Mouse (Mus musculus) embryonic facial prominence, embryonic 13.5 days (tissue): ENCODE data around the gene Pnpt1. TPM values are rescaled to one million over a fixed set of nuclear protein-coding genes. Genes with fewer than 3 reads are reported as not detected.

ENCODE experiments used
- ATAC-seq: fragments of 200-750 bp; cut with Nextera tagmentation; 2 replicates; pipeline ENCODE4 v1.8.0; 2017; ENCODE audit warnings: low read depth; ENCODE audit not compliant: insufficient number of reproducible peaks, insufficient read depth, low FRiP score, low TSS enrichment
- H3K27ac ChIP-seq: fragments of 300-500 bp; sonication (generic); 2 replicates; pipeline ENCODE4 v1.5.1; 2015; ENCODE audit warnings: moderate library complexity, mild to moderate bottlenecking, inconsistent platforms
- H3K27me3 ChIP-seq: fragments of 300-500 bp; sonication (generic); 2 replicates; pipeline ENCODE4 v1.6.1; 2015; ENCODE audit warnings: mild to moderate bottlenecking, inconsistent platforms
- H3K36me3 ChIP-seq: fragments of 300-500 bp; sonication (generic); 2 replicates; pipeline ENCODE4 v1.6.1; 2015; ENCODE audit warnings: mild to moderate bottlenecking, inconsistent platforms
- H3K4me1 ChIP-seq: fragments of 300-500 bp; sonication (generic); 2 replicates; pipeline ENCODE4 v1.6.1; 2015; ENCODE audit warnings: inconsistent platforms
- H3K4me2 ChIP-seq: fragments of 300-500 bp; sonication (generic); 2 replicates; pipeline ENCODE4 v1.6.1; 2015; ENCODE audit warnings: moderate library complexity, mild to moderate bottlenecking, inconsistent platforms
- H3K4me3 ChIP-seq: fragments of 300-500 bp; sonication (generic); 2 replicates; pipeline ENCODE4 v1.5.1; 2015; ENCODE audit warnings: mild to moderate bottlenecking, inconsistent platforms
- H3K9ac ChIP-seq: fragments of 300-500 bp; sonication (generic); 2 replicates; pipeline ENCODE4 v1.6.1; 2015; ENCODE audit warnings: mild to moderate bottlenecking, inconsistent platforms
- H3K9me3 ChIP-seq: fragments of 300-500 bp; sonication (generic); 2 replicates; pipeline ENCODE4 v1.6.1; 2016; ENCODE audit warnings: inconsistent platforms
- WGBS: fragments of 180-500 bp; shearing (Covaris S2); methylation state at CpG from one replicate; pipeline ENCODE4 v1.1.7; 2015; ENCODE audit warnings: mixed read lengths; 5-methylcytosine and 5-hydroxymethylcytosine counted together
- polyA plus RNA-seq: library from polyadenylated mRNA; unstranded; fragments of >200 nt; fragmentation: Nextera tagmentation; extraction: Ambion mirVana; gene quantifications from 2 replicates; pipeline ENCODE4 v1.2.1, GENCODE M21; 2015

Gene Pnpt1
- polyA plus RNA-seq, 1 experiment from 2014 or later = 38.2 TPM

DNA sequence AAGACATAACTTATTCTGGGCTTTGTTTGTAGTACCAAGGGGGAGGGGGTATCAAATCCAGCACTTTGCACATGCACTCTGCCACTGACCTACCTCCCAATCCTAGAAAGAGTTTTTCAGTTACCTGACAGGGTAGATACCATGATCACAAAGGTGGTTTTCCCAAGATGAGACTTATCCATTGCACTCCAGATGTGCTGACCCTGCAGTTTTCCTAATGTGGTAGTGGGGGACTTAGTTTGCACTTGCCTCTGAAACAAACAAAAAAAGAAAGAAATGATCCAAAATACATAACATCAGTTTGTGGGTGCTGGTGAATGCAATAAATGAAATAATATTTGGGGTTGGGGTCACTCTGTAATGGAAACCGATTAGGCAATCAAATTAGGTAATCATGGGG lies 48.8 kb downstream of the Pnpt1 start:
- H3K9ac ChIP-seq = no peak overlapping the region
- WGBS = 88% methylated on average over 1 of the region's 1 CpGs
- no peaks in the 10 kb centered on the region for H3K27me3 ChIP-seq
- ATAC-seq = no peak
- H3K4me2 ChIP-seq = no peak overlapping the region
- H3K27ac ChIP-seq = no peak overlapping the region
- H3K4me1 ChIP-seq = no peaks in the 10 kb centered on the region
- H3K9me3 ChIP-seq = no peaks in the 10 kb centered on the region
- H3K36me3 ChIP-seq = peaks cover 16% of the 10 kb centered on the region
- H3K4me3 ChIP-seq = no peak overlapping the region

- 91% methylated on average over 3 of the region's 3 CpGs for WGBS
- Histone ChIP-seq H3K36me3 (peaks cover 25% of the 10 kb centered on the region), H3K9me3 (no peaks in the 10 kb centered on the region), H3K27me3 (no peaks in the 10 kb centered on the region), H3K4me1 (no peaks in the 10 kb centered on the region), H3K4me2 (no peak overlapping the region), H3K9ac (no peak overlapping the region), H3K4me3 (no peak overlapping the region), H3K27ac (no peak overlapping the region)
- ATAC-seq = no peak
These were observed 50.1 kb downstream of the Pnpt1 start for GRCm38 (mm10) chr11:29180657-29181056.

- H3K4me2 ChIP-seq = no peak overlapping the region
- WGBS = 97% methylated on average over 5 of the region's 5 CpGs
These were observed 51.2 kb downstream of the Pnpt1 start for GRCm38 (mm10) chr11:29181751-29182150.

DNA sequence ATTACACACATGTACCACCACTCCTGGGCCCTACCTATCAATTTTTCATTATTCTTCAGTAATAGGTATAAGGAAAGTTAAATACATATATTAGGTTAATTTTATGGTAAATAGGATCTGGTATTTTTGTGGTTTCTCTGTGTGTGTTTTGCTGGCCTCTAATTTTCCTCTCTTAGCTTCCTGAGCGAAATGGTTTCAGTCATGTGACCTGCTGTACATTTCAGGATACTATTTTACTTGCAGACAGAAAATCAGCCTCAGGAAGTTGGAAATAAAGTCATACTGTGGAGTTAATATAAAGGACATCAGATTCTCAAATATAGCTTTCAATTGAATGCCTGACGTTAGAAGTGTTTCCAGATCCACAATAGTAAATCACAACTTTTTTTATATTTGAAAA lies 58.4 kb downstream of the Pnpt1 start:
- Histone ChIP-seq H3K36me3 (peaks cover 47% of the 10 kb centered on the region), H3K4me1 (no peaks in the 10 kb centered on the region), H3K27ac (no peak overlapping the region), H3K9ac (no peak overlapping the region), H3K4me2 (no peak overlapping the region), H3K27me3 (no peaks in the 10 kb centered on the region), H3K4me3 (no peak overlapping the region), H3K9me3 (no peaks in the 10 kb centered on the region)
- WGBS = 86% methylated on average over 2 of the region's 2 CpGs
- no peak for ATAC-seq

More at GRCm38 (mm10) chr11:29181751-29182150, 51.2 kb downstream of the Pnpt1 start:
- Histone ChIP-seq H3K27me3 (no peaks in the 10 kb centered on the region), H3K9me3 (no peaks in the 10 kb centered on the region), H3K4me1 (no peaks in the 10 kb centered on the region), H3K4me3 (no peak overlapping the region), H3K9ac (no peak overlapping the region), H3K27ac (no peak overlapping the region), H3K36me3 (peaks cover 36% of the 10 kb centered on the region)
- ATAC-seq = no peak

GRCm38 (mm10) chr11:29203653-29204052 lies 73.1 kb downstream of the Pnpt1 start:
- Histone ChIP-seq H3K4me2 (no peak overlapping the region), H3K4me1 (no peaks in the 10 kb centered on the region), H3K4me3 (no peak overlapping the region), H3K27me3 (no peaks in the 10 kb centered on the region), H3K9ac (no peak overlapping the region), H3K9me3 (no peaks in the 10 kb centered on the region), H3K36me3 (peaks cover 42% of the 10 kb centered on the region), H3K27ac (no peak overlapping the region)
- ATAC-seq = no peak
- WGBS = 81% methylated on average over 5 of the region's 5 CpGs

DNA sequence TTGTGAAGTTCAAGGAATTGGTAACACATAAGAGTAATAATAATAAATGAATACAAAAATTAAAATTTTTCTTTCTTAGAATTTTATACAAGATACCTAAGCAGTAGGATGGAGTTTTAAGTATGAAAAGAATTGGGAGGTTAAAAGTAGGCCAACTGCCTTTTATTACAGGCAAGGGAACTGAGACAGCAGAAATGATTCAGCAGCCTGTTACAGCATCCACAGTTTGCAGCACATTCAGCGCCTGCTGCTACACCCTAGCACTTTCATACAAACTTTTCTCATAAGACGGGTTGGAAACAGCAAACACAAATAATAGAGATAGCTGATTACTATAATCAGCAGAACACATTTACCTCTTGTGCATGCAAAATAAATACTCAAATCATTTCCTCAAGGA lies 79.2 kb downstream of the Pnpt1 start:
- H3K4me3 ChIP-seq = no peak overlapping the region
- H3K9me3 ChIP-seq = no peaks in the 10 kb centered on the region

More for the DNA sequence above, 79.2 kb downstream of the Pnpt1 start:
- no peak for ATAC-seq
- no peak overlapping the region for H3K9ac ChIP-seq
- no peaks in the 10 kb centered on the region for H3K4me1 ChIP-seq
- 86% methylated on average over 2 of the region's 2 CpGs for WGBS
- H3K4me2 ChIP-seq = no peak overlapping the region
- H3K27ac ChIP-seq = no peak overlapping the region
- H3K36me3 ChIP-seq = peaks cover 38% of the 10 kb centered on the region
- H3K27me3 ChIP-seq = no peaks in the 10 kb centered on the region

Other genes starting within 250 kb of the Pnpt1 start
- 107 and 111 TPM in 2 replicates for gene Ppp4r3b, start 42.1 kb downstream of the Pnpt1 start, polyA plus RNA-seq
- 66.4 and 66.6 TPM in 2 replicates for gene Cfap36, start 116.7 kb downstream of the Pnpt1 start, polyA plus RNA-seq
- gene Ccdc88a, start 242.9 kb downstream of the Pnpt1 start, polyA plus RNA-seq = 48.2 and 50.6 TPM in 2 replicates